Mouse (Mus musculus) limb, embryonic 10.5 days (tissue): ENCODE measurements at regions not wholly inside any gene's neighbourhood (a gene's known extent, or its start where the extent isn't known, plus 50 kb on each side); places are given as distances from the start of the nearest gene placed in this dataset.

ENCODE experiments used
- DNase-seq: peaks from one replicate; pipeline ENCODE4 v3.0.0-alpha.2; 2017; ENCODE audit warnings: low spot score
- H3K27ac ChIP-seq: fragments of 300-500 bp; sonication (generic); 2 replicates; pipeline ENCODE4 v1.5.1; 2016; ENCODE audit warnings: mild to moderate bottlenecking
- H3K27me3 ChIP-seq: fragments of 300-500 bp; sonication (generic); 2 replicates; pipeline ENCODE4 v1.6.1; 2016; ENCODE audit warnings: low read depth, mild to moderate bottlenecking; ENCODE audit not compliant: poor library complexity, severe bottlenecking
- H3K36me3 ChIP-seq: fragments of 300-500 bp; sonication (generic); 2 replicates; pipeline ENCODE4 v1.6.1; 2016; ENCODE audit warnings: mild to moderate bottlenecking, moderate library complexity
- H3K4me1 ChIP-seq: fragments of 300-500 bp; sonication (generic); 2 replicates; pipeline ENCODE4 v1.6.1; 2016
- H3K4me3 ChIP-seq: fragments of 300-500 bp; sonication (generic); 2 replicates; pipeline ENCODE4 v1.5.1; 2016; ENCODE audit warnings: mild to moderate bottlenecking, moderate library complexity
- H3K9me3 ChIP-seq: fragments of 300-500 bp; sonication (generic); replicated peaks from 2 replicates; pipeline ENCODE4 v1.6.1; 2016; ENCODE audit warnings: mild to moderate bottlenecking
- WGBS: fragments of 180-500 bp; shearing (Covaris S2); methylation state at CpG from one replicate; pipeline ENCODE4 v1.1.7; 2016; 5-methylcytosine and 5-hydroxymethylcytosine counted together

GRCm38 (mm10) chr10:84317960-84318359, 122.4 kb downstream of the Nuak1 start:
- no peaks in the 10 kb centered on the region; the same call in 1 of the 2 replicates for H3K4me1 ChIP-seq
- 50% methylated on average over 5 of the region's 5 CpGs for WGBS
- no peaks in the 10 kb centered on the region for H3K27me3 ChIP-seq
- no peaks in the 10 kb centered on the region for H3K36me3 ChIP-seq
- DNase-seq, result no peak
- H3K9me3 ChIP-seq, result no peaks in the 10 kb centered on the region
- no peak overlapping the region for H3K27ac ChIP-seq
- no peak overlapping the region for H3K4me3 ChIP-seq
